Mouse (Mus musculus): ENCODE results near the gene Gpatch2.
A peak's percentile ranks its signal among the peaks of the same experiment; 100 is the strongest.

The Gpatch2 gene

GRCm38 (mm10) chr1:187376946-187377671 is 161.8 kb downstream of the Gpatch2 start:
- DNase-seq = no peak

DNA sequence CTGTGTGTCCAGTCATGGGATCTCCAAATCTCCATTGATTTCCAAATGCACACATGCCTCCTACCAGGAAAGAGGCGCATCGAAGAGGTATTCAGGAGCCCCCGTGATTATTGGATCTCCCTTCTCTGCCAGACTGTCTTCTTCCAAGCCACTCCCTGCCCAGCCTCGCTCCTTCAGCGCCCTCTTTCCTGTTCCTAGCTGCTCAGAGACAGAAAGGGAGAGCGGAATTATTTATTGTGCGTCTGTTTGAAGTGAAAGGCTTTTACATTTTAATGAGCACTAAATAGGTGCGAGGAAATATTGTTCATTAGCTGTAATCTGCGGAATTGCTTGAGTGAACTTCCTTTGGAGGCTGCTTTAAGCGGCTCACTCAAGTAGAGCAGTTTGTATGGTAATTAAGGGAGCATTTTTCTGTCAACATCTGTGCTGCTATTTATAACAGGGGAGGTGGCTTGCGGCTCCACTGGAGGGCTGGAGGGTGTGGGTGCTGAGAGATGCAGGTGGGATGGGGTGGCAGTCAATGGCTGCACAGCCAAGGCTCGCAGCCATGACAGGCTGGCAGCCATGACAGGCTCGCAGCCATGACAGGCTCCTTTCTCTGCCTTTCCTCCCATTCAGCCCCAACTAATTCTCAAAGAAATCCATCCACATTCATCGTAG is 162.7 kb downstream of the Gpatch2 start:
- DNase-seq = peak in 1 of 2 experiments; percentile 14

GRCm38 (mm10) chr1:187389476-187389875 is 174.2 kb downstream of the Gpatch2 start:
- DNase-seq = no peak

DNA sequence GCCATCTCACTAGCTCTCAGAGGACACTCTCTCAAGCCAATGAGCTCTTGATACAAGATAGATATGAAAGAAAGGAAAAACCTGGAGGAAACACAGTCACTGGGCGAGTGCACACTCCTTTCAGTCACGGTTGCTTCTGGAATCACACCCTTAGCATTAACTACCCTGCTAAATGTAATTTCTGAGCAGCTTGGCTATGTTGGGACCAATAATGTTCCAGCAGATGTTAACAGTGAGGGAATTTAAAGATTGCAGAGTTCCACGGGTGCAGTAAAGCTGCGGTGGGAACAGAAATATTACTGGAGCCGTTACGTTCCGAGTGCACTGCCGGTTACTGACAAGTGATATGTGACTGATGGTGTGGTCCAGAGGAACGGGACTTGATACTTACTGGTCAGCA is 185.5 kb downstream of the Gpatch2 start:
- DNase-seq = no peak
